ENCODE assay signal across 18 mouse cellular contexts in genomic region chr3:101533373-101533772, GRCm38 (mm10).
DNase-seq lines count a peak whose midpoint lies in the region; ATAC-seq and TF ChIP-seq lines count a peak whose summit lies in the region.
"Had no signal": no experiment of that assay in that cellular context is flagged by ENCODE, and none has a peak within 500 bp of the region (broad histone marks: within the 10 kb centered on the region; RNA-seq: fewer than 3 reads in every experiment).

No protein-coding gene starts in this region.

- POLR2A ChIA-PET in Patski (lab: Charles Lee): no interaction called here

- no peak for TF ChIP-seq CTCF in Patski (IDR thresholded peaks at IDR 0.05)

- H3K9me3 ChIP-seq in heart, embryonic 10.5 days: no peaks in the 10 kb centered on the region
- H3K9me3 ChIP-seq: forebrain, embryonic 13.5 days; liver, embryonic 15.5 days; midbrain, embryonic 13.5 days; neural tube, embryonic 15.5 days; stomach, embryonic 15.5 days had no signal

- DNase-seq in heart, postnatal 10 days: peak; percentile 44 to 52
- DNase-seq in heart, embryonic 10.5 days (ENCODE audit: low spot score): no peak
- DNase-seq in 3T3-L1 (ENCODE audit: low read depth, low spot score) (peak; percentile 14), Patski (ENCODE audit: low read depth, low spot score) (no peak)
- peak; percentile 73 to 82 for DNase-seq in cerebellum, postnatal 10 days
- no peak for DNase-seq in right cerebral cortex, postnatal 10 days (ENCODE audit: low spot score in 2 of 2)
- DNase-seq: adrenal gland, postnatal 25 days; gastrocnemius, postnatal 14 days; right cerebral cortex, postnatal 25 days had no signal

- in situ Hi-C loops in Patski (cut with MboI; ENCODE audit: low pct_unique_long_range_greater_than_20kb): no loop called here

- H3K4me3 ChIP-seq in heart, embryonic 10.5 days: no peak overlapping the region
- H3K4me3 ChIP-seq: forebrain, embryonic 13.5 days; liver, embryonic 15.5 days; midbrain, embryonic 13.5 days; neural tube, embryonic 15.5 days; stomach, embryonic 15.5 days had no signal

- no peak overlapping the region for H3K27ac ChIP-seq in heart, embryonic 10.5 days
- H3K27ac ChIP-seq: forebrain, embryonic 13.5 days; hindbrain, embryonic 14.5 days; liver, embryonic 15.5 days; midbrain, embryonic 13.5 days; neural tube, embryonic 15.5 days; stomach, embryonic 15.5 days had no signal

- H3K4me1 ChIP-seq in heart, embryonic 10.5 days: peaks cover 39% of the 10 kb centered on the region

- H3K36me3 ChIP-seq in heart, embryonic 10.5 days: no peaks in the 10 kb centered on the region
- H3K36me3 ChIP-seq: liver, embryonic 15.5 days; midbrain, embryonic 13.5 days; neural tube, embryonic 15.5 days; stomach, embryonic 15.5 days had no signal

- peak; percentile 36 for ATAC-seq in Patski
- ATAC-seq in monocyte, adult 5-6 weeks (replicated peaks; ENCODE audit: insufficient number of reproducible peaks, low FRiP score, low TSS enrichment, poor library complexity, severe bottlenecking): no peak
- ATAC-seq: forebrain, embryonic 13.5 days; intestine, postnatal 0 days; lung, postnatal 0 days; midbrain, embryonic 13.5 days had no signal

- WGBS in heart, embryonic 10.5 days: 86% methylated on average over 2 of the region's 2 CpGs

- intact Hi-C loops in heart, postnatal 10 days (cut with DNase I): no loop called here

- 0 out of 2 replicates have a peak, but pooled peaks cover under 1% of the 10 kb centered on the region for H3K27me3 ChIP-seq in heart, embryonic 10.5 days (ENCODE audit: insufficient read depth, poor library complexity, severe bottlenecking)
- no peaks in the 10 kb centered on the region for H3K27me3 ChIP-seq in Patski
- H3K27me3 ChIP-seq: forebrain, embryonic 13.5 days; neural tube, embryonic 15.5 days; stomach, embryonic 15.5 days had no signal

- CTCF ChIA-PET in Patski (lab: Charles Lee): interaction anchor here (1.5 kb wide), 1 partner anchor 16 kb away, joined by 4 read pairs; no protein-coding TSS in a partner anchor

Comparison
In these comparisons a context has a peak if more than half of its experiments do, and no peak if none do; other contexts are left out.
1. DNase-seq: peak in heart, postnatal 10 days (2 of 2), 3T3-L1 (single experiment) and cerebellum, postnatal 10 days (2 of 2); none in heart, embryonic 10.5 days (single experiment), Patski (single experiment) and right cerebral cortex, postnatal 10 days (0 of 2).